Mouse (Mus musculus) erythroblast, embryonic 14.5 days (primary cell): ENCODE results near the gene Gm11084.

Source experiments
- GATA1 ChIP-seq: IDR thresholded peaks from 2 replicates; pipeline ENCODE4 v1.6.1; 2012; ENCODE audit warnings: low read length, inconsistent platforms, mixed read lengths
- TAL1 ChIP-seq: IDR thresholded peaks from 3 replicates; pipeline ENCODE4 v1.6.1; 2012; ENCODE audit warnings: low read length, inconsistent platforms, mixed read lengths

GRCm38 (mm10) chr2:72992497-72992896, 6.0 kb upstream of the Gm11084 start:
- TF ChIP-seq TAL1 (no peak), GATA1 (no peak)
